Mouse (Mus musculus) spleen, adult 2 months (tissue): ENCODE measurements around the gene Nupr1.

Source experiments
- CTCF ChIP-seq: fragments of 200-500 bp; IDR thresholded peaks from 2 replicates; pipeline ENCODE4 v1.5.1; 2011; ENCODE audit warnings: mild to moderate bottlenecking, inconsistent platforms; ENCODE audit not compliant: insufficient read depth, insufficient read length, insufficient replicate concordance; ENCODE audit errors: extremely low read depth
- POLR2A ChIP-seq: fragments of 200-500 bp; IDR thresholded peaks from 2 replicates; pipeline ENCODE4 v1.6.1; 2011; ENCODE audit warnings: low read depth, low read length, inconsistent platforms

DNA sequence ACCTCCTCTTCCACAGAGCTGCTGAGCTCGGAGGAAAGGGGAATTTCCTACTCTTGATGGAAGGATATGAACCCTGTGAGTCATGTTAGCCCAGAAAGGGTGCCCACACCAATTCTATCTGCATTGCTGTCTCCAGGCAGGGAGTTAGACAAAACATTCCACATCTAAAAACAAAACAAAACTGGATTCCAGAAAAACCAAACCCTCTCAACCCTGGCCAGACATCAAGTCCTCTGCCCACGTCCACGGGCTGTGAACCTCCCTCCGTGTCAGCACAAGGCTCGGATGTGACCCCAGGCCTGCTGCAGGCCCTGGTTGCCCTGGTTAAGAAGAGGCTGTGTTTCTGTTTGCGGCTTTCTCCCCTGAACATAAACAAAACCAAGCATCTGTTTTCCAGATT lies 2.5 kb downstream of the Nupr1 start:
- TF ChIP-seq CTCF (no peak), POLR2A (no peak)
